10 mouse cellular contexts compared by ENCODE assay signal in the genomic region with DNA sequence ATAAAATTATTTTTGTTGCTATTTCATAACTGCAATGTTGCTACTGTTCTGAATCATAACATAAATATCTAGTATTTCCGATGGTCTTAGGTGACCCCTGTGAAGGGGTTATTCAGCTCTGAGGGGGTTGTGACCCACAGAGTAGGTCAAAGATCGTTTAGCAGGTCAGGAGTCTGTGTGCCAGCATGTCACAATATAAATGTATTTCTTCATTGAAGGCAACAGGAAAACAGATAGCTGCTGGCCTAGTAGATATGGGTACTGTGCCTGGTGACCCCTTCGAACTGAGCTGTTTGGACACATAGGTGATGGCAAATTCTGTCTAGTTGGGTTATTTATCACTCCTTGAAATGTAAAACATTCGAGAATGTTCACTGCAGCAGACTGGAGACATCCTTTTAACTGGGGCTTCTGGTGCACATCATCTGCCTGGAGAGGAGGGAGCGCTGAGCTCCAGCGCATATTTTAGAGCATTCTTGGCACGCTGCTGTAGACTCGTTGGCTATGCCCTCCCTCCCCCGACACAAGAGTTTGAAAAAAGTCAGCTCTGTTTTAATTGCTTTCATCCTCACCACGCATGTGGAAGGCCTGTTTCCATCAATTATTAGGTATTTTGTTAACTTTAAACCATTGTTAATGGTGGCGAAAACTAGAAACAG. TPM values are rescaled to one million over a fixed set of nuclear protein-coding genes. Genes with fewer than 3 reads are reported as not detected.
A peak's percentile ranks its signal among the peaks of the same experiment; 100 is the strongest.
DNase-seq lines count a peak whose midpoint lies in the region; ATAC-seq and TF ChIP-seq lines count a peak whose summit lies in the region.
"Had no signal": no experiment of that assay in that cellular context is flagged by ENCODE, and none has a peak within 500 bp of the region (broad histone marks: within the 10 kb centered on the region; RNA-seq: fewer than 3 reads in every experiment).

No protein-coding gene starts in this region.

- H3K9me3 ChIP-seq in limb, embryonic 14.5 days (ENCODE audit: control insufficient read depth, low read length) = 0 out of 2 replicates have a peak, but pooled peaks cover 6% of the 10 kb centered on the region

- ATAC-seq in limb, embryonic 14.5 days (ENCODE audit: low FRiP score, low read depth) = no peak

- no peaks in the 10 kb centered on the region for H3K27me3 ChIP-seq in limb, embryonic 14.5 days (ENCODE audit: control insufficient read depth, insufficient read depth, low read length)
- H3K27me3 ChIP-seq: CH12.LX had no signal

- WGBS in limb, embryonic 14.5 days = 30% methylated on average over 11 of the region's 11 CpGs

- H3K36me3 ChIP-seq in limb, embryonic 14.5 days (ENCODE audit: control insufficient read depth, insufficient read depth, low read length) = no peaks in the 10 kb centered on the region

- H3K27ac ChIP-seq in gastrocnemius, adult 2 months = 0 out of 2 replicates have a peak overlapping the region, but pooled peaks have one; percentile 24
- H3K27ac ChIP-seq in limb, embryonic 14.5 days (replicated peaks; ENCODE audit: low read depth, low read length) = no peak overlapping the region

- no peak overlapping the region for H3K4me3 ChIP-seq in gastrocnemius, adult 2 months
- no peak overlapping the region for H3K4me3 ChIP-seq in limb, embryonic 14.5 days (replicated peaks; ENCODE audit: low read length)

- no peak for TF ChIP-seq POLR2A in limb, embryonic 14.5 days (IDR thresholded peaks at IDR 0.05; ENCODE audit: borderline replicate concordance, extremely low read depth, insufficient read depth, insufficient read length)

- H3K4me1 ChIP-seq in limb, embryonic 14.5 days (ENCODE audit: control insufficient read depth, insufficient read depth, low read length) = peaks cover 17% of the 10 kb centered on the region

- TF ChIP-seq CTCF in gastrocnemius, adult 2 months (IDR thresholded peaks at IDR 0.05) = no peak

- no peak overlapping the region for H3K4me2 ChIP-seq in limb, embryonic 14.5 days (replicated peaks; ENCODE audit: low read depth, low read length, severe bottlenecking)

- intact Hi-C loops in gastrocnemius, adult 2 months (cut with DNase I) = no loop called here

- H3K9ac ChIP-seq in limb, embryonic 14.5 days (ENCODE audit: low read depth, low read length, severe bottlenecking) = no peak overlapping the region

- no peak for DNase-seq in gastrocnemius, adult 2 months
- DNase-seq in gastrocnemius, adult 18-20 months (ENCODE audit: low spot score) = no peak
- peak; percentile 77 for DNase-seq in brain, adult 2 months (ENCODE audit: low read depth, low spot score)
- DNase-seq in kidney, adult 9 months = peak; percentile 60
- DNase-seq in limb, embryonic 14.5 days (ENCODE audit: low spot score) = peak; percentile 49
- DNase-seq in adipocyte (ENCODE audit: low spot score) = no peak
- DNase-seq in spleen, adult 18-20 months = no peak
- no peak for DNase-seq in retina, embryonic 14.5 days (ENCODE audit: low spot score)
- DNase-seq: thymus, postnatal 4 days had no signal

RNA-seq across cellular contexts. Expression of gene Dcbld2, which starts 13.6 kb away (rescaled TPM):
- 1 to 10 TPM; 4.0 to 6.3 TPM for total RNA-seq in gastrocnemius, adult 2 months (2021)
- total RNA-seq in gastrocnemius, adult 18-20 months (2021) = 1 to 10 TPM; 3.6 to 4.2 TPM
- 22.8 and 26.4 TPM in 2 replicates for polyA plus RNA-seq in limb, embryonic 14.5 days (2012; rRNA removed)
- 10.0 and 12.1 TPM in 2 replicates for polyA plus RNA-seq in limb, embryonic 14.5 days (2014; fragmentation: Nextera tagmentation; extraction: Ambion mirVana)

Comparison
In these comparisons a context has a peak if more than half of its experiments do, and no peak if none do; other contexts are left out.
1. DNase-seq: peak in brain, adult 2 months (single experiment), kidney, adult 9 months (single experiment) and limb, embryonic 14.5 days (single experiment); none in gastrocnemius, adult 2 months (single experiment), gastrocnemius, adult 18-20 months (single experiment), adipocyte (single experiment), spleen, adult 18-20 months (0 of 2) and retina, embryonic 14.5 days (single experiment).